Mouse (Mus musculus) testis, adult 2 months (tissue): ENCODE data around the gene Elovl5.

Experiments
- CTCF ChIP-seq: fragments of 200-500 bp; IDR thresholded peaks from 2 replicates; pipeline ENCODE4 v1.5.1; 2012; ENCODE audit warnings: low read depth, mild to moderate bottlenecking, inconsistent platforms, low read length, moderate library complexity; ENCODE audit not compliant: control insufficient read depth, insufficient read depth, insufficient replicate concordance
- POLR2A ChIP-seq: fragments of 200-500 bp; IDR thresholded peaks from 2 replicates; pipeline ENCODE4 v1.6.1; 2012; ENCODE audit warnings: low read depth, mild to moderate bottlenecking, inconsistent platforms, low read length, moderate library complexity; ENCODE audit not compliant: control insufficient read depth

- TF ChIP-seq POLR2A: no peak
- no peak for TF ChIP-seq CTCF
Measured at GRCm38 (mm10) chr9:77915791-77916190, 1.4 kb upstream of the Elovl5 start.
